Mouse (Mus musculus) embryo, embryonic 11.5 days (tissue): ENCODE data around the gene Rnf150.
"Not testable (repeated sequence)": the region's sequence is repeated elsewhere in the genome, so short reads cannot be mapped to it uniquely, and the experiment has no call there.

Experiments
- DNase-seq: peaks from one replicate; pipeline ENCODE4 v3.0.0-alpha.2; 2012; ENCODE audit warnings: low read depth, low spot score

The Rnf150 gene

DNA sequence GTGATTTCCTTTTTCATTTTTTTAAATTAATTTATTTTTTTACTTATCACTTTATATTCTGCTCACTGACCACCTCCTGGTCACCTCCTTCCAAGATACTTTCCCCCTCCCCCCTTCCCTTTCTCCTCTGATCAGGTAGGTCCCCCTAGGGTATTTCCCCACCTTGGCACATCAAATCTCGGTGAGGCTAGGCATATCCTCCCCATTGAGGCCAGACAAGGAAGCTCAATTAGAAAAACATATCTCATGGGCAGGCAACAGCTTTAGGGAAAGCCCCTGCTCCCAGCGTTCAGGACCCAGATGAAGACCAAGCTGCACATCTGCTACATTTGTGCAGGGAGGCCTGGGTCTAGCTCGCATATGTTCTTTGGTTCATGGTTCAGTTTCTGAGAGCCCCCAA lies 211.1 kb downstream of the Rnf150 start:
- DNase-seq = no peak

GRCm38 (mm10) chr8:83076621-83077020 lies 213.5 kb downstream of the Rnf150 start:
- no peak for DNase-seq

DNA sequence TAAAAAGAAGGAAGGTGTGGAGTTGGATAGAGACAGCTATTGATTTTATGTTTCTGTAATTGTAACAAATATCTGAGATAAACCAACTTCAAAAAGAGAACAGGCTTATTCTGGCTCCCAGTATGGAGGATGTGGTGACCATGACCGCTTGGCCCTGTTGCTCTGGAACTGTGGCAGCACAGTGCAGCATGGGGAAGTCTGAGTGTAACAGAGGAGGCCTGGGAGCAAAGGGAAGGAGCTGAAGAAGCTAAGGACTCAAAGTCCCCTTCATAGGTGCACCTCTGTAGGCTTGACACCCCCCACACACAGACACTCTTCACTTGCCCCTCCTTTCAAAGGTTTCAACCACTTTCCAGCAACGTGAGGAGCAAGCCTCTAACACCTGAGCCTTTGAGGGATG lies 214.2 kb downstream of the Rnf150 start:
- no peak for DNase-seq

DNA sequence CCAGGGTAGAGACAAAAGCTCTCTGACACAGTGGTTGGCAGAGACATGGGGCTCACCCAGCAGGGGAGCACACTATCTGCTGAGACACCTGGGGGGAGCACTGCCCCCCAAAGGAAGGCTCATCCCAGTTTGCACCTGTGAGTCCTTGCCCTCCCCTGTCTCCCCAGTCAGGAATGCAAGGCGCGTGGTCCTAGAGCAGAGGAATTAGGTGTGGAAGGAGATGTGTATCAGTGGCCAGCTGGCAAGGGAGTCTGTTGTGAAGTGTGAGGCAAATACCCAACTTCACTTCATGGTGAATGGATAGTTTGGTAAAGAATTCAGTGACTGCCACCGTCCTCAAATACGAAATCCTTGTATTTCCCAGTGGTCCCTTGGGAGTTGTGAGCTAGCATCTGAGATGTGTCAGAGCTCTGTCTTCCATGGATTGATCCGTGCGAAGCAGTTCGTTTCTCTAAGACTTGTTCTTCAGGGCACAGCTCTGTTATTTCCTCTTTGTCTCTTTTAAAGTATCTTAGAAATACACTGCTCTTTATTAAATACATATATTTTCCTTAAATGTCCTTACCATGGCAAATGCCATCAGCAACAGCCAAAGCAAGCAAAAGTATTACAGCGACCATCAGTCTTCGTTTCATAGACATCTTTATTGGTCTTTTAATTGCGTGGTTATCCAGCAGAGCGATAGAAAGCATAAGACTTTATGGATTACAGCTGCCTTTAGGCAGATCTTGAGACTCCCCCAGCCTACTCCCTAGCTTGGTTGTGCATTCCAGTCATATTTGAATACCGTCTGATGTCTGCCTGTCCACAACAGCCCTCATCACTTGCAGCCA lies 215.8 kb downstream of the Rnf150 start:
- no peak for DNase-seq

DNA sequence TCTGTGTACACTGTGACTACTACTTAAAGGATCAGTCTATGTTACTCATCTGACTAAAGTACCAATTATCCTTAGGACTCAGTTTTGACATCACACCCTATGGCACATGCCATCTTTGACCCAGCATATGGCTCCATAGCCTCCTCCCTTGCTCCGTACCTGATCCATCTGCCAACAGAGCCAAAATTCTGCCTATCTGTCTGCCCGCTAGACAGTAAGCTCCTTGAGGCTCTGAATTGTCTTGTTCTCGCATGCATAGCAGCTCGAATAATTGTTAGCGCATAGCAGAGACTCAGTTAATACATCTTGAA lies 216.3 kb downstream of the Rnf150 start:
- DNase-seq = no peak

GRCm38 (mm10) chr8:83081266-83081665 lies 218.1 kb downstream of the Rnf150 start:
- no peak for DNase-seq

DNA sequence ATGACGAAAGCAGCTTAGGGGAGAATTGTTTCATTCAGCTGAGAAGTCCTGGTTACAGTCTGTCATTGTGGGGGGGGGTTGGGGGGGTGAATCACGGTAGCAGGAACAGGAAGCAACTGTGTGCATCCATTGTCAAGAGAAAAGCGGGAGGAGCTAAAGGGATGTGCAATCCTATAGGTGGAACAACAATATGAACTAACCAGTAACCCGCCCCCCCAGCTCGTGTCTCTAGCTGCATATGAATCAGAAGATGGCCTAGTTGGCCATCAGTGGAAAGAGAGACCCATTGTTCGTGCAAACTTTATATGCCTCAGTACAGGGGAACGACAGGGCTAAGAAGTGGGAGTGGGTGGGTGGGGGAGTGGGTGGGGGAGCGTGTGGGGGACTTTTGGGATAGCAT lies 218.7 kb downstream of the Rnf150 start:
- DNase-seq = not testable (repeated sequence)

GRCm38 (mm10) chr8:83082251-83082650 lies 219.1 kb downstream of the Rnf150 start:
- no peak for DNase-seq

- DNase-seq = no peak
These were observed 220.3 kb downstream of the Rnf150 start for GRCm38 (mm10) chr8:83083452-83083851.

GRCm38 (mm10) chr8:83085581-83085980 lies 222.4 kb downstream of the Rnf150 start:
- no peak for DNase-seq

DNA sequence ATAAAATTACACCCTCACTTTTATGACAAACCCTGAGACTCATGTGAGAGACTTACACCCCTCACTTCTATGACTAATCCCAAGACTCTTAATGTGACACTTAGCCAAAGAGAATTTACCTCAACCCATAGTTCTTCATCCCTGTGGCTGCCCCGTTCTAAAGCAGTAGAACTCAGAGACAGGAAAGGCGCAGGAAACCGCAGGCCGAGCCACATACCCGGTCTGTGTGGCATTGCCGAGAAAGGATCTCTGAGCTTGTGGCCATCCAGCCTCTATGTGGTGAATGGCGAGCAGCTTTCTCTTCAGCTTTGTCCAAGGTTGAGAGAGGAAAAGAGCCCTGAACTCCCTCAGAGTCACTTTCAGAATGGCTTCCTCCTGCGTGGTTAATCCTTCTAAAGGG lies 223.5 kb downstream of the Rnf150 start:
- DNase-seq = no peak

- DNase-seq = no peak
These were observed 224.4 kb downstream of the Rnf150 start for GRCm38 (mm10) chr8:83087604-83088003.

GRCm38 (mm10) chr8:83088156-83088555 lies 225.0 kb downstream of the Rnf150 start:
- DNase-seq = no peak

- DNase-seq = peak; percentile 72
These were observed 226.3 kb downstream of the Rnf150 start for GRCm38 (mm10) chr8:83089336-83089986.

DNA sequence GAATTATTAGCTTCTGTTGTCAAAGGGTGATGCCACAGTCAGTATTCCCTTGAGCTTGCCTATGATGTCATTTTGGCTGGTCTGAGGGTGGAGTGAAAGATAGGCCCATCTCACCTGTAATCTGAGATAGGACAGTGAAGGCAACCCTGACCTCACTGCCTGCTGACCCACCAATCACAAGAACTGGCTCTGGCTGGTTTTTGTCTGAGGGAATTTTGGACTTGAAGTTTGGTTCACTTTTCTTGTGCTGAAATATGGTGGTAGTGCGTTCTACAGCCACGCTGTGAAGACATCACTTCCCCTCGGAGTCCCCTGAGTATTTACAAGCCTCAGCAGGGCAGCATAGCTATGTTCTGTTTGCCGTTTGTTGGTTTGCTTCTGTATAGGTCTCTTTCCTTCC lies 227.3 kb downstream of the Rnf150 start:
- no peak for DNase-seq

DNA sequence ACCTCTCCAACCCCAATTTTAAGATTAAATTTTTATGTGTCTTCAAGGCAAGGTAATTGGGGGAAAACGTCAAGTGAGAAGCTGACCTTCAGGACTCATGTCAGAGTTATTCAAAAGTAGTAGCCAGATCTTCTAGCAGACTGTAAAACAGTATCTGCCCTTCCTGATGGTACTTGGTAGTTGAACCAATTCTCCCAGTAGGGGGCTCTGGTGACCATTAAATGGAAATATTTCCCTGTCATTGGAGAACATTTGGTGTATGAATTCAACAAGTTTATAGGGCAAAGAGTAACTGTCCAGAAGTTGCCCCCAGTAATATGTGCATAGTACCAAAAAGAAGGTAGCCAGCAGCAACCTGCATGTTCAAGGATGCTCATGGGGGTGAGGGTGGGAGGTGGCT lies 236.9 kb downstream of the Rnf150 start:
- no peak for DNase-seq

DNA sequence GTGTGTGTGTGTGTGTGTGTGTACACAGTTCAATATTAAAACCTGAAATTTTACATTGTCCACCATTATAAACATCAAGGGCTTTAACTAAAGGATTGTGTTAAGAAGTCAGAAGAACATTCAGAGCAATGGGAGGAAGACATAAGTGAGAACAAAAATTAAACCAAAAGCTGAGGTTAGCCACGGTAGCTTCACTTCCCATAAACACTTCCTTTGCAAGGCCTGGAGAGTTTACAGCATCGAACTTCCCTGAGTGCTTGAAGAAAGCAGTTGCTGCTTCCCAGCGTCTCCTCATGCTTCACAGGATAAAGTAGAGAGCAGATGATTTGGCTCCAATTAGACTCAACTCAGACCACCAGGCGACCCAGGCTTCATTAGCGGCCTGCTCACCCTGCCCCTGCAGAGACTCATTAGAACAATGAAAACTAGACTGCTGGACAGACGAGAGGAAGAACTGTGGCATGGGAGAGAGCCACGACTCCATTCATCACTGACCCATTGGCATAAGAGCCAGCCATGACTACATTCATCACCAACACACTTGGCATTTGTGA lies 239.9 kb downstream of the Rnf150 start:
- DNase-seq = no peak

DNA sequence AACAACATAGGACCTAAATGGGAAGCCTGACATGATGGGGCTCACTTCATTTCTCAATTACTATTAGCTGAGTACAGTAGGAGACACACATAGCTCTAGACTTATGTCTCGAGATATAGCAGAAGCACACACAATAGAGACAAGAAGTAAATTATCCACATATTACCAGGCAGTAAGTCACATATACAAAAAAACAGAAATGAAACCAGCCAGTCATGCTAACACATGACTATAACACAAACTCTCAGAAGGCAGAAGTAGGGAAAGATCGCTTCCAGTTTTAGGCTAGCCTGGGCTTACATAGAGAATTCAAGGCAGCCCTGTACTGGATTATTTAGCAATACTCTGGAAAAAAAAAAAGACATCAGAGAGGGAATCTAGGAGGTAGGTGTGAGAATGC lies 240.8 kb downstream of the Rnf150 start:
- DNase-seq = no peak

DNA sequence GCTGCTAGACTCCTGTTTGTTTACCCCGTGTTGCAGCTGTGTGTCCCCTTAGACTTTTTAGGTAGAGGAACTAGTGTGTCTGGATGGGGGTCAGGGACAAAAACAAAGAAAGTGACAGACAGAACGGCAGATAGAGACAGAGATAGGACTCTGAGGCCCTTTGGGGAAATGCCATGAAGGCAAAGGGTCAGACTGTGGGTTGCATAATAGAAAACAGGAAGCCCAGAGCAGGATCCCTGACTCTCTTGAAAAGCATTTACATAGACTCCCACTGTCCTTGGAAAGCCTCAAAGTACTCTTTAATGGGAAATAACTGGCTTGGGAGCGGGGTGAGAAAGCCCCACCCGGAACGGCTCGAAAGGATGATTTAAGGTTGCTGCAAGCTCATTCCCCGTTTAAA lies 246.6 kb downstream of the Rnf150 start:
- no peak for DNase-seq

GRCm38 (mm10) chr8:83110177-83110576 lies 247.0 kb downstream of the Rnf150 start:
- no peak for DNase-seq

GRCm38 (mm10) chr8:83135086-83135485 lies 271.9 kb downstream of the Rnf150 start:
- no peak for DNase-seq

- DNase-seq = no peak
These were observed 276.9 kb downstream of the Rnf150 start for GRCm38 (mm10) chr8:83140068-83140467.

DNA sequence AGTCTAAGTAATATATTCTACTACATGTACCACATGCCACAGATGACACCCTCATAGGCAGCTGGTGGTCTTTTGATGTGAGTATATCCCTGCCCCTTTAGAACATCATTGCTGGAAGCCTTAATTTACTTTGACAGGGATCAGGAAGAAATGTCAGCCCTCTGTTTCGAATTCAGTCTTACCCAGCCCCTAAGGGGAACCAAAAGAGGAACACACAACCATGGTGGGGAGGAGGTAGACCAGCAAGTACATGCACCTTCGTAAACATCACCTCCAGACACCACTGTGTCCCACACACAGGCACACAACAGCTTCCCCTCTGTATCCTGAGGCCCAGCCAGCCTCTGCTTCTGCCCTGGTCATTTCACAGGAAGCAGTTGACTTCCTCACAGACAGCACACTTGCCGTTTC lies 277.6 kb downstream of the Rnf150 start:
- no peak for DNase-seq
